Mouse (Mus musculus): ENCODE results near the gene Gprc6a.

DNA sequence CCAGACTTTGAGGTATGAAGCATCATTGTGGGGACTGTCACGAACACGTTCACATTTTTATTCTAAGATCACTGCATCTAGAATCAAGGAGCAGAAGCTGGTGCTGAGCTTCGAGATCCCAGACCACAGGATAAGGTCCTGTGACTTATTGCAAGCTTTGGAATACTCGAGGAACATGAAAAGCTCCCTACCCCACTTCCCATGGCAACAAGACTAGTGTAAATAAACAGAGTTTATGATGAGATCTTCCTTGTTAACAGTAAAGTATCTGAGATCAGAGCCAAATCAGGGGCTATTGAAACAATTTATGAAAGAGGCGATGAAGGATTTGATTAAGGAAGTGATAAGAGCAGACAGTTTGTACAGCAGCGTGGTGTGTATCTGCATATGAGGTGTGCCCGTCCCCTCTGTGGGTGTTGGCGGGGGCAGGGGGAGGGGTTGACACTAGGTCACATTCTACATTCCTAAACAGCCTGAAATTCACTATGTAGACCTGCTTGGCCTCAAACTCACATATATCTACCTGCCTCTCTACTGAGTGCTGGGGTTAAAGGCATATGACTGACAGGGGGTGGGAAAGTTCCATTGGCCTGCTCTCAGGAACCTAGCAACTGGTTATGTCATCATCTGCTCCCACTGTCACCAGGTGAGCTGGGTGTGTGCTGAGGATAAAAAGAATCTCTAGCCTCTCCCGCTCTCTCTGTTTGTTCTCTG is 19.1 kb downstream of the Gprc6a start:
- no peak for TF ChIP-seq CTCF (IDR thresholded peaks at IDR 0.05)
- no peak for TF ChIP-seq EP300 (IDR thresholded peaks at IDR 0.05)

All from lung, postnatal 0 days (tissue).